Mouse (Mus musculus) limb, embryonic 14.5 days (tissue): ENCODE data around the gene Fkbp2. TPM values are rescaled to one million over a fixed set of nuclear protein-coding genes. Genes with fewer than 3 reads are reported as not detected.
A peak's percentile ranks its signal among the peaks of the same experiment; 100 is the strongest.

Experiments used
- ATAC-seq: fragments of 200-750 bp; cut with Nextera tagmentation; 2 replicates; pipeline ENCODE4 v1.8.0; 2017; ENCODE audit warnings: low read depth, moderate number of reproducible peaks, moderate TSS enrichment; ENCODE audit not compliant: low FRiP score
- DNase-seq: peaks from one replicate; pipeline ENCODE4 v3.0.0-alpha.2; 2015; ENCODE audit warnings: low spot score
- H3K27ac ChIP-seq: fragments of 300-500 bp; sonication (generic); replicated peaks from 2 replicates; pipeline ENCODE4 v1.5.1; 2014; ENCODE audit warnings: low read depth, mild to moderate bottlenecking, low read length, moderate library complexity, mixed read lengths
- H3K27me3 ChIP-seq: fragments of 300-500 bp; sonication (generic); 2 replicates; pipeline ENCODE4 v1.6.1; 2014; ENCODE audit warnings: low read length, mixed read lengths; ENCODE audit not compliant: control insufficient read depth, insufficient read depth
- H3K36me3 ChIP-seq: fragments of 300-500 bp; sonication (generic); 2 replicates; pipeline ENCODE4 v1.6.1; 2014; ENCODE audit warnings: mild to moderate bottlenecking, low read length, moderate library complexity, mixed read lengths; ENCODE audit not compliant: control insufficient read depth, insufficient read depth
- H3K4me1 ChIP-seq: fragments of 300-500 bp; sonication (generic); 2 replicates; pipeline ENCODE4 v1.6.1; 2014; ENCODE audit warnings: antibody characterized with exemption, low read length, mixed read lengths; ENCODE audit not compliant: control insufficient read depth, insufficient read depth
- H3K4me2 ChIP-seq: fragments of 300-500 bp; sonication (generic); replicated peaks from 2 replicates; pipeline ENCODE4 v1.6.1; 2014; ENCODE audit warnings: low read depth, mild to moderate bottlenecking, low read length, moderate library complexity; ENCODE audit not compliant: severe bottlenecking
- H3K4me3 ChIP-seq: fragments of 300-500 bp; sonication (generic); replicated peaks from 2 replicates; pipeline ENCODE4 v1.5.1; 2014; ENCODE audit warnings: low read length
- H3K9ac ChIP-seq: fragments of 300-500 bp; sonication (generic); 2 replicates; pipeline ENCODE4 v1.6.1; 2014; ENCODE audit warnings: mild to moderate bottlenecking, low read depth, low read length, moderate library complexity; ENCODE audit not compliant: severe bottlenecking
- H3K9me3 ChIP-seq: fragments of 300-500 bp; sonication (generic); 2 replicates; pipeline ENCODE4 v1.6.1; 2016; ENCODE audit warnings: low read length; ENCODE audit not compliant: control insufficient read depth
- POLR2A ChIP-seq: fragments of 200-500 bp; IDR thresholded peaks from 2 replicates; pipeline ENCODE4 v1.8.0; 2012; ENCODE audit warnings: inconsistent platforms, mild to moderate bottlenecking, moderate library complexity, borderline replicate concordance; ENCODE audit not compliant: insufficient read depth, insufficient read length; ENCODE audit errors: extremely low read depth
- WGBS: fragments of 180-500 bp; shearing (Covaris S2); extraction: QIAGEN DNeasy Blood & Tissue Kit; methylation state at CpG from one replicate; pipeline ENCODE4 v1.1.7; 2014; 5-methylcytosine and 5-hydroxymethylcytosine counted together
- polyA plus RNA-seq, 2 experiments: library from polyadenylated mRNA; depleted of rRNA in 1 of 2; stranded (reverse) in 1 of 2; unstranded in 1 of 2; fragments of >200 nt; fragmentation: Nextera tagmentation in 1 of 2; extraction: Ambion mirVana in 1 of 2; gene quantifications; 2 replicates each; pipeline versions ENCODE4 v1.2.1 to v1.2.3; 2012 to 2014

The Fkbp2 gene
- polyA plus RNA-seq, 2 experiments = 73.3 to 80.5 TPM

DNA sequence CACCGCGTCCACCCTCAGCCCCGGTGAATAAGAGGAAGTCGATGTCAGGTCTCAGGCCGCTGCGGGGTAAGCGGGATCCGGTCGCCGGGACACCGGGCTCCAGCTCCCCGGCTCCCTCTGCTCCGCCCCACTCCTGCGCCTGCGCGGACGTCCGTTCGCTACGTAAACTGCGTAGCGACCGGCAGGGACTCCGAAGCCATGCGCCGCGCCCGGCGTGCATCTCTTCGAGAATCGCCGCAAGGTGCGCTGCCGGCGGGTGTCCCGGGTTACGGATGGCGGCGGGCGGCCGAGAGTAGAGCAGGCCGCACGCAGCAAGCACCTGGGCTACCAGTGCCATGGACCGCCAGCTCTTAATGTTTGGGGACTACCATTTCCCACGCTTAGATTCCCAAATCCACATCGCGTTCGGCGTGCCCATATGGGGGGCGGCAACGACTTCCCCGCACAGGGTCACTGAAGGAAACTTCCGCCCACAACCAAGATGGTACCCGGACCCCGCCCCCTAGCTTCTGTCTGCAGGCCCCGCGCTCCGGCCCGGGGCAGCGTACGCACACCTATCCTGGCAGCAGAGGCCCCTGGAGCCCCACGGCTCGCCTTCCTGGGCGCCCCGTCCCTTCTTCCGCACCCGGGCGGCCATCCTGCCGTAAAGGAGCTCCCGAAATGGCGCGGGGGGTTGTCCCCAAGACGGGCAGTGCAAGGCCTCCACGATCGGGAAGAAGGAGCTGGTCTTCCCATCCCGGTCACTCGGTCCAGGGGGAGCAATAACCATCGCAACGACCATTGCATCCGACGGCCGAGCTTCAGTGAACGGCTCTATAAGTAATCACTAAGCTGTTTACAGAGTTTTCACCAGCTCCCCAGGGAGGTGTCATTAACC is 38.7 kb downstream of the Fkbp2 start, which contains the start of gene Bad:
Bad (plus strand) TSS at position 490 of the 877 bp plus-strand sequence.
- peak within 1 kb of the TSS; percentile 76 for H3K9ac ChIP-seq
- H3K36me3 ChIP-seq = peaks cover 9% of the 10 kb centered on the region
- peaks cover 13% of the 10 kb centered on the region for H3K4me1 ChIP-seq
- no peaks in the 10 kb centered on the region for H3K9me3 ChIP-seq
- 2% methylated on average over 60 of the region's 83 CpGs for WGBS
- TF ChIP-seq POLR2A = 0 out of 2 replicates have a peak, but pooled peaks have one; percentile 55
- H3K27me3 ChIP-seq = no peaks in the 10 kb centered on the region
- H3K27ac ChIP-seq = peak within 1 kb of the TSS; percentile 90
- peak; percentile 87 for ATAC-seq
- peak within 1 kb of the TSS; percentile 65 for H3K4me3 ChIP-seq
- peak within 1 kb of the TSS; percentile 80 for H3K4me2 ChIP-seq
- peak; percentile 91 for DNase-seq

DNA sequence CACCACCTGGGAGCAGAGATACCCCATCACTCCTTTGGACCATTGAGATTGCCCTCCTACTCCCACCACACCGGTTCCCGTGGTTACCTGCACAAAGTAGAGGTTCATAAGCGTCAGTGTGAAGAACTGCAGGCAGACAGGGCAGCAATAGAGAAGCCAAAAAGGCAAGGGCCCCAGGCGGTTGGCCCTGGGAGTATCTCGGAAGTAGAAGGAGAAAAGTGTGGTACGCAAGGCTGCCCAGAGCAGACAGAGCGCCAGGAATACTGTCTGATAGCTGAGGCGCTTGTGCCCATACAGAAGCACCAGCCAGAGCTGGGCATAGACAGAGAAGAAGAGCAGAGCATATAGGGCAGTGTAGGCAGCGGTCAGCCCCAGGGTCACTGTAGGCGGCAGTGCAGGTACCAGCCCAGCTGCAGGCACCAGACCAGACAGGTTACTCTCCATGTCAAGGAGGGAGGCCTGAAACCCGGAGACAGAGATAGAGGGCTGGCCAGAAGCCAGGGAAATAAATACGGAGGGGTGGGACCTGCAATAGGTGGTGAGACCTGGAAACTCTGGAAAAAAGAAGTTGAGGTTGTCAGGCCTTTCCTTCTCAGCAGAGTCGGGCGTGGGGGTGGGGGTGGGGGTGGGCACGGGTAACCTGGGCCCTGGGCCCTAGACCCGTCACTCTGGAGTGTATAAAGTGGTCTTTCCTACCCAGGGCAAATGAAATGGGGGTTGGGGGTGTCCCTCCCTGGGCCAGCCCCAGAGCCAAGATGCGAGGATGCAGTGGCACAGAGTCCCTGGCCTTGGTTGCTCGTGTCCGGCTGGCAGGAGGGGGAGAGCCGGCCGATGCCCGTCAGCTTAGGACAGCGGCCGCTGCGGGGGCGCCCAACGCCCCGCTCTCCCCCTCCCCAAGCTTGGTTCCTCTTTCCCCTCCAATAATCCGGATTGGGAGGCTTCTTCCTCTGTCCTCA is 39.6 kb downstream of the Fkbp2 start:
- H3K36me3 ChIP-seq = peaks cover 8% of the 10 kb centered on the region

DNA sequence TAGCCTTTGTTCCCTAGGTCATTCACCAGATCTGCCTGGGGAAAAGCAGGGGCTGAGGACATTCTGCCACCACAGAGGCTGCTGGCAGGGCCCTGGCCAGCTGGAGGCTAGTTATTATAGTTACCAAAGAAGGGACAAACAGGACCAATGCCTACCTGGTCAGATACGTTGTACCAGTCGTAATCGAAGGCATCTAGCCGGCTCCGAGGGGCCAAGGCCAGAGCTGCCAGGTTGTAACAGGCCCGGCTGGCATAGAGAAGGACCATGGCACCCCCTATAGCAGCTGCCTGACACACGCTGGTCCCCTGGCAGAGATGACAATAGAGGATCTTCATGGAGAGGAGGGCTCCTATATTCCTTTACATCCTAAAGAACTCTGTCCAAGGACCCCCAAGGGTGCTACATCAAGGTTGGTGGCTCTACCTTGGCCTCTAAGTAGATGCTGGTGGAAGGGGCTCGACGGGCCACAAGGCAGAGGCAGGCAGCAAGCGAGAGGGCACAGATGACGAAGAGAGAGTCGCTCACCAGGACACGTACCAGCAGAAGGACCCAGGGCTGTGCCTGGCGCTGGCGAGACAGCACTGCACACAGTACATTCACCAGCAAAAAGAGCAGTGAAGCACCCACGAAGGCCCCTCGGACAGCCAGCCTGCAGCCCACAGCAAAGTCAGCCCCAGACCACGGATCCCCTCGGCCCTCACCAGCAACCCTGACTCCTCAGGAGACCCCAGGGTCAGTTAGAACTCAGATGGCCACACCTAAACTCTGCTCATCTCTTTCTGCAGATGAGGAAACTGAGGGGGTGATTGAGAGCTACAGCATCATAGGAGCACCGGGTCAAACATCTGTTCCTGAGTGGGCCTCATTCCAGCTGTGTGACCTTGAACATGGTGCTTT is 40.9 kb downstream of the Fkbp2 start:
- WGBS = 91% methylated on average over 20 of the region's 20 CpGs
- no peak overlapping the region for H3K4me3 ChIP-seq

More for the DNA sequence above, 39.6 kb downstream of the Fkbp2 start:
- ATAC-seq (no peak), DNase-seq (no peak)
- H3K27ac ChIP-seq = no peak overlapping the region
- peaks cover 13% of the 10 kb centered on the region for H3K4me1 ChIP-seq
- peaks cover 7% of the 10 kb centered on the region for H3K27me3 ChIP-seq
- peak overlapping the region; percentile 65 for H3K4me3 ChIP-seq
- peak overlapping the region; percentile 80 for H3K4me2 ChIP-seq
- no peak for TF ChIP-seq POLR2A
- H3K9ac ChIP-seq = peak overlapping the region; percentile 76
- H3K9me3 ChIP-seq = no peaks in the 10 kb centered on the region
- WGBS = 26% methylated on average over 22 of the region's 29 CpGs

DNA sequence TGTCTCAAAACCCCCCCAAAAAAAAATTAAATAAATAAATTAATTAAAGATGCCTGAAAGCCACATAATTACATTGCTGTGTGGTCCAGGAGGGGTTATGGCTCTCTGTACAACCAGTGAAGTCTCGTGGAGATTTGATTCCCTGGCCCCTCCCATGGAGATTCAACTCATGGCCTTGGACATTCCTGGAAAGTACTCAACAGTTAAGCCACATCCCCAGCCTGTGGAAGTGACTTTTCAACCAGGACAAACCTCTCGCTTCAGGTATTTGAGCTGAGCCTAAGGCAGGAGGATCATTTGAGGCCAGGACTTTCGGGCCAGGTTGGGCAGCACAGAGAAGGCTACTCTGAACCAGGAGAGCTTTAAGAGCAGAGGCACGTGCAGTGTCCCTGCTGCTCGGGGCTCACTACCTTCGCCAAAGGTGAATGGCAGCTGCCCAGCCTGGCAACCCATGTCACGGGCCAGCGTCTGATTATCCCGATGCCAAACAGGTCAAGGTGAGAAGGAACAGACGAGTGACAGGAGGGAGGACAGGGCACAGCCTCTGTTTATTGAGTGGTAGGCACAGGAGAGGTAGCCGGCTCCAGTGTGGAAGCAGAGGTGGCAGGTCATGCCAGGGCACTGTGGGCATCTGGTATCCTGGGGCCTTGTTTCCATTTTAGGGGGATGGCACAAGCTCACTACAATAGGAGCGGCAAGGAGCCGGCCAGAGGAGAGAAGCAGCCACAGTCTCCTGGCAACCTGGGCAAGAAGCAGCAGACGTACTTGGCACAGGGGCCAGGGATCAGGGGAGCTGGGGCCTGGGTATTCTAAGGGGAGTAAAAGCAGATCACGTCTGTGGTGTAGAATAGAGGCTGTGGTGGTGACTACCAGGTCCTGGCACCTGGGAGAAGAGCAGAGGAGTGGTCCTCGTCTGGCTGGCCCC is 42.5 kb downstream of the Fkbp2 start:
- Histone ChIP-seq H3K27ac (no peak overlapping the region), H3K36me3 (0 out of 2 replicates have a peak, but pooled peaks cover 2% of the 10 kb centered on the region), H3K9ac (no peak overlapping the region), H3K4me2 (no peak overlapping the region), H3K4me1 (peaks cover 20% of the 10 kb centered on the region), H3K27me3 (peaks cover 35% of the 10 kb centered on the region), H3K9me3 (no peaks in the 10 kb centered on the region), H3K4me3 (no peak overlapping the region)
- TF ChIP-seq POLR2A = no peak
- 74% methylated on average over 16 of the region's 16 CpGs for WGBS
- ATAC-seq = no peak
- DNase-seq = no peak

More for the DNA sequence above, 40.9 kb downstream of the Fkbp2 start:
- Histone ChIP-seq H3K27ac (no peak overlapping the region), H3K36me3 (0 out of 2 replicates have a peak, but pooled peaks cover 2% of the 10 kb centered on the region), H3K27me3 (peaks cover 20% of the 10 kb centered on the region), H3K4me1 (peaks cover 13% of the 10 kb centered on the region), H3K9ac (no peak overlapping the region), H3K4me2 (no peak overlapping the region), H3K9me3 (no peaks in the 10 kb centered on the region)
- DNase-seq = no peak
- no peak for TF ChIP-seq POLR2A
- no peak for ATAC-seq
